Mouse (Mus musculus): ENCODE results near the gene Chst1. TPM values are rescaled to one million over a fixed set of nuclear protein-coding genes. Genes with fewer than 3 reads are reported as not detected.

Gene Chst1
- total RNA-seq, 1 experiment from 2014 or later = 0.35 TPM

DNA sequence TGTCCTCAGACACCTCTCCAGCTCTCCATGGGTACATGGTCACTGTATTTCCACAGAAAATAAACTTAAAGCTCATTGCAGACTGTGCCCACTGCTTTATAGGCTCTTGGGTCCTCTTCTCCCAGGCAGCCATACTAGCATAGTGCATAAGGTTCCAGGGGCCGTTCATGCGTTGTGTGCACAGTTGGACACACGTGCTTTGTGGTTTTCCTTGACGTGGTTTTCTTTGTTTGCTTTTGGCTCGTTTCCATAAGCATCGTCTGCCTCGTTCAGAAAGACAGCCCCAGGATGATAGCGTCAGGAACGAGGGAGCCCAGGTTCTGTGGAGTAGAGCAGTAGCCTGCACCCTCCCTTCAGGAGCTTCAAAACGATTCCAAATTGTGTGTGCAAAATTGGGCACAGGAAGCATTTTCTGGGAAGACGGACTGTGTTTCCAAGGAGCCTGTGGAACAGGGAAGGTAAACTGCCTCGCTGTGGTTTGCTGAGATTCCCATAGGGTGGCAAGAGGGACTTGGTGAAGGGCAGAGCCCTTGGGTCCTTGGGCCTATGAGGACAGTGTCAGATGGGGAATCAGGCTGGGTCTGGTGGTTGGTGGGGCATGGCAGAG lies 8.6 kb downstream of the Chst1 start:
- no peak for ATAC-seq (ENCODE audit: extremely low read depth, insufficient number of reproducible peaks, low FRiP score, poor library complexity, severe bottlenecking)

DNA sequence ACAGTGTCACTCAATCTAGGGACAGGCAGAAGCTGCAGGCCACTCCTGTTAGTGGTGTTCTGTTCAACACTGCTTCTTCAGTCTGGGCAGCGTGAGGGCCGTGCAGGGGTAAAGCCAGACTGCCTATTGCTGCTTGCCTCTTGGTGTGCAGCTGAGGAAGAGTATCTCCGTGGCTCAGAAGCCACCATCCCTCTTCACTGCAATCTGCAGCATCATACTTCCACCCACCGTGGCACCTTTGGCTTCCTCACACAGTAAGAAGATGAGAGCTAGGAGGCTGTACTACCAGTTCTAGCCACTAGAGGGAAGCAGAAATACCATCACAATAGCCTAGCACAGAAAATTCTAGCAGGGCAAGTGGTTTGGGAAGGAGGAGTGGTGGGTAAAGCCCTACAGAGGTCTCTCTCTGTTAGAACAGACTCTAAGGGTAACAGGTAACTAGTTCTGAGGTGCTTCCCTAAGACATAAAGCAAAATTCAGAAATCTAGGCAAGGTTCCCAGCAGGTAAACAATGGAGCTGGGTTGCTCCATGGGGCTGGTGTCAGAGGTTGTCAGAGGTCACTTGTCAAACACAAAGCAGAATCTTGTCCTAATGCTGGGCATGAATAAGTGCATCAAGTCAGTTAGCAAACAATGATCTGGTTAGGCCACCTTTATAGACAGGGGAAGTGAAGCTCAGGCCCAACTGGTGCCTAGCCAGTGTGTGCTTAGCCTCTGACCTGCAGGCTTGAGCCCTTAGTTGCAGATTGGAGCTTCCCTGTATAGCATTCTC lies 9.5 kb downstream of the Chst1 start:
- no peak for ATAC-seq (ENCODE audit: extremely low read depth, insufficient number of reproducible peaks, low FRiP score, poor library complexity, severe bottlenecking)

DNA sequence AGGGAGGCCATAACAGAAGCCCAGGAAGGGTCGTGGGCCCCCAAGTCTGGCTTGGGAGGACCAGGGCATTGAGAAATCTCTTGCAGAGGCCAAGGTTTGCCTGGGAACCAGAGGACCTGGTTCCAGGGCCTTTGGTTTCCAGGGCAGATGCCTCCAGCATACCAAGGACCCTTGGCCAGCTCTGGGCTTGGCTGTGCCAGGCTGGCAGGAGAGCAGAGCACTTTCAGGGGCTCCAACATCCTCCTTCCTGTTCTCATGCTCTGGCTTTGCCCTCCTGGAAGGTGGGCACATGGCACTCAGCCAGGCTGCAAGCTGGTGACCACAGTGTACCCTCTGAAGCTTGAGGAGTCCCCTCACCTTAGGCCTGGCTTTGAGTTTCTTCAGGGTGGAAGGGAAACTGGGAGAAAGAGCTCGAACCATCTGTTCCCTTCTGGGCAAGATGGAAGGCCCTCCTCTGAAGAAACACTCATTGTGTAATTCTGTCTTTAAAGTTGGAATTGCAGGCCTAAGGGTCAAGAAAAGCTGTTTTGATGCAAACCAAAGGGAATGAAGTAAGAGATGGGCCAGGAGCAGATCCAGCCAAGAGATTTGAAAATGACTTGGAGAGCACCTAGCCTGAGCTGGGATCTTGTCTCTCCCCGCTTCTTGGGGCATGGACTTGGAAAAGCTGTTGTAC lies 10.3 kb downstream of the Chst1 start:
- ATAC-seq (ENCODE audit: extremely low read depth, insufficient number of reproducible peaks, low FRiP score, poor library complexity, severe bottlenecking) = no peak

DNA sequence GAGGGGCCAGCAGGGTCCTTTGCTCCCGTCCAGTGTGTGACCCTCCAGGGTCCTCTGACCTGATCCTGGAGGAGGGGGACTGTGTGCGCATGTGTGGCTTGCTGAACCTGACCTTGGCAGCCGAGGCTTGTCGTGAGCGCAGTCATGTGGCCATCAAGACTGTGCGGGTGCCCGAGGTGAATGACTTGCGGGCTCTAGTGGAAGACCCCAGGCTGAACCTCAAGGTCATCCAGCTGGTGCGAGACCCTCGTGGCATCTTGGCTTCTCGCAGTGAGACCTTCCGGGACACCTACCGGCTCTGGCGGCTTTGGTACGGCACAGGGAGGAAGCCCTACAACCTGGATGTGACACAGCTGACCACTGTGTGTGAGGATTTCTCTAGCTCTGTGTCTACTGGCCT lies 14.1 kb downstream of the Chst1 start:
- no peak for ATAC-seq (ENCODE audit: extremely low read depth, insufficient number of reproducible peaks, low FRiP score, poor library complexity, severe bottlenecking)

DNA sequence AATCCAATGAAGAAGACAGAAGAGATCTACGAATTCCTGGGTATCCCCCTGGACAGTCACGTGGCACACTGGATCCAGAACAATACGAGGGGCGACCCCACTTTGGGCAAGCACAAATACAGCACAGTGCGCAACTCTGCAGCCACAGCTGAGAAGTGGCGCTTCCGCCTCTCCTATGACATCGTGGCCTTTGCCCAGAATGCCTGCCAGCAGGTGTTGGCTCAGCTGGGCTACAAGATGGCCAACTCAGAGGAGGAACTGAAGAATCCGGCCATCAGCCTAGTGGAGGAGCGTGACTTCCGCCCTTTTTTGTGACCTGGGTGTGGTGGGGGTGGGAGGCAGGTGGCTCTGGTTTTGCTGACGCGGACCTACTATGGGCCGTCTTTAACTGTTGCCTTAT lies 14.6 kb downstream of the Chst1 start:
- ATAC-seq (ENCODE audit: extremely low read depth, insufficient number of reproducible peaks, low FRiP score, poor library complexity, severe bottlenecking) = no peak

DNA sequence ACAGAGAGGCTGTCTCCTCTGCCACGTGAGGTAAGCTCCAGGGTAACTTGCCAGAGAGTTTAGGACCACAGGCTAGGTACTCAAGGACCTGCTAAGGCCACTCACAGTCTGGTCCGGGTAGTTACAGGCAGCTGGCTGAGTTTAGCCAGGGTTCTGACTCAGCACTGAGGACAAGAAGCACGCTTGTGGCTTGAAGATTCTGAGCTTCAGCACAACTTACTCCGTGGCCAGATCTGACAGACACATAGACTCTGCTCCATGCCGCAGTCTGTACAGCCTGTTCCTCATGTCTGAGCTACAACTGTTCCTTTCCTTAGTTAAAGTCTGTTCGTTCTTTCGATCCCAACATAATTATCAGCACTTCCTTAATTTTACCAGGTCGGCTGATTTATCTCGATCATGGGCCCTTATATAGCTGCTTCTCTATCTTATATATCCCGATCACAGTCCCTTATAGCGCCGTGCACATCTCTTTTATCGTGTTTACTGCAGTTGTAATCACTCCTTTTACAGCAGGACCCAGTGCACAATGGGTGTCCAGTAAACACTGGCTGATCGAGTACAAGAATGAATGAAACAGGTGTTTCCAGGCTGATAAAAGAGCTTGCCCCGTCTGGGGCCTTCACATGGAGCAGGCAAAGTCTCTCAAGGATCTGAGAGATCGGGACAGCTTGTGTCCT lies 17.7 kb downstream of the Chst1 start:
- ATAC-seq (ENCODE audit: extremely low read depth, insufficient number of reproducible peaks, low FRiP score, poor library complexity, severe bottlenecking) = no peak

DNA sequence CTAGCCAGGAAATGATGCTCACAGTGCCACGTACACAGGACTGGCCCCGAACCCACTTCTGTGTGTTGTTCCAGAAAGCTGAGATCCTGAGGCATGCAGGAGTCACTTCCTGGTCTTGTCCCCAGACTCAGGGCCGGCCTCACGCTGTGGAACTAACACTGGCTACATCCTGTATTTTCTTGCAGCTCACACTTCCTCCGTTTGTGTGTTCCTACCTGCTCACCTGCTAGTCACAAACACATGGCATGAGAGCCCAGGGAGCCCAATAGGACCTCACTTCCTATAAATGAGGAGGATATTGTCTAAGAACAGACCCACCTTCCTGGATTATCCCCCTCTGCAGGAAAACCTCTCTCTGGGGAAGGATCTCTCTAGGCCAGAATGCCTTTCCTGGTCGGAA lies 18.5 kb downstream of the Chst1 start:
- ATAC-seq (ENCODE audit: extremely low read depth, insufficient number of reproducible peaks, low FRiP score, poor library complexity, severe bottlenecking) = no peak

DNA sequence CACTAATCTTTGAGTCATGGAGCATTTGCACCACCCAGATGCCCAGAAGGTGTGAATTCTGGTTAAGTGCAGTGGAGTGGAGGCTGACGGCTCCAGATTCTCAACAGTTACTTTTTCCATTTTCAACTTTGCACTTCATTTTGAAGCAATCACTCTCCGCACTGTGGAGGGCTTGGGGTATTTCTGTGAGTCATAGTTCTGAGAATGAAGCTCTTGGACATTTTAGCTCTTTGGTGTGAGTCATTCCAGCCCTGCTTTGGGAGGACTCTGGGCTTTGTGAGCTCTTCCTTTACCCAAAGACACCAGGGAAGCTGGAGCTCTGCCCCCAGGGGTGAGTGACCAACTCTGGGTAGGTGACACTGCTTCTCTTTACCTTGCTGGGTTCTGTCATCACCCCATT lies 28.1 kb downstream of the Chst1 start:
- ATAC-seq (ENCODE audit: extremely low read depth, insufficient number of reproducible peaks, low FRiP score, poor library complexity, severe bottlenecking) = no peak

DNA sequence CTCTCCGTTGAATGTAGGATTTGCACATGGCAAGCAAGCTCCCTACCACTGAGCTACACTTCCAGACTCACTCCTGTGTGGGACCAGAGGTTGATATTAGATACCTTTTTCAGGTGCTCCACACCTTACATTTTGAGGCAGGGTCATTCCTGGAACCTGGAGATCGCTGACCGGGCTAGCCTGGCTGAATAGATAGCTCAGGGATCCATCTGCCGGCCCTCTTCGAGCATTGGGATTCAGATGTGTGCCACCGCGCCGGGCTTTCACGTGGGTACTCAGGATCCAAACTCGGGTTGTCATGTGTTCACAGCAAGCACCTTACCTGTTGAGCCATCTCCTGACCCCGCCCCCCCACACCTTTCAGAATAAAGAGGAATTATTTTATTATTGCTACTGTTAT lies 31.3 kb downstream of the Chst1 start:
- ATAC-seq (ENCODE audit: extremely low read depth, insufficient number of reproducible peaks, low FRiP score, poor library complexity, severe bottlenecking) = no peak

DNA sequence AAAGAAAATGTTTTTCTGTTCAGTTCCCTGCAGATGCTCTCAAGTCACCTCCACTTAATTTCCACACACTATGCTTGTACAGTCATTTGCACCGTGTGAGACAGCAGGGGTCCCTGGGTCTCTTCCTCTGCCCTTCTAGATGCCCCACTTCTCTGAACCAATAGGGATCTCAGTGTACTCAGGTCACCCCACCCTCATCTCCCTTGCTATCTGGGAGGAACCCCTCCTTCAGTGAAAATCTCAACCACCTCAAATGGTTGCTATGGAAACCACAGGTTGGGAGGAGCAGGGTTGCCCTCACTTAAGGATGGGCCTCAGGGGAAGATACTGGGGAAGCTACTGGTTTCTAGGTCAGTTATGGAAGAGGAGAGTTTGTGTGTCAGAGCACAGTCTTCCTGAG lies 32.5 kb downstream of the Chst1 start:
- ATAC-seq (ENCODE audit: extremely low read depth, insufficient number of reproducible peaks, low FRiP score, poor library complexity, severe bottlenecking) = no peak

DNA sequence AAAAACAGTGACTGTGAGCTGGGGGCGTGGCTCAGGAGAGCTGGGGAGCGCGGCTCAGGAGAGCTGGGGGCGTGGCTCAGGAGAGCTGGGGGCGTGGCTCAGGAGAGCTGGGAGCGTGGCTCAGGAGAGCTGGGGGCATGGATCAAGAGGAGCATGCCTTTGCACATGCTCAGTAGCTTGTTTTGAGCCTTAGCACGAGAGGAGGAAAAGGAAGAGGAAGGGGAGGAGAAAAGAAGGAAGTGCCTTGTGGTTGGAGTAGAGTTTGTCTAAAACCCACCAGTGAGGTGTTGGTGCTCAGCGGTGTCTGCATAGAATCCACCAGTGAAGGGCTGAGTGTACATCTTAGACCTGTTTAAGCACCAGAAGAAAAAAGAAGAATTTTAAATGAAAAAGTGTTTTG lies 41.0 kb downstream of the Chst1 start:
- ATAC-seq (ENCODE audit: extremely low read depth, insufficient number of reproducible peaks, low FRiP score, poor library complexity, severe bottlenecking) = no peak

DNA sequence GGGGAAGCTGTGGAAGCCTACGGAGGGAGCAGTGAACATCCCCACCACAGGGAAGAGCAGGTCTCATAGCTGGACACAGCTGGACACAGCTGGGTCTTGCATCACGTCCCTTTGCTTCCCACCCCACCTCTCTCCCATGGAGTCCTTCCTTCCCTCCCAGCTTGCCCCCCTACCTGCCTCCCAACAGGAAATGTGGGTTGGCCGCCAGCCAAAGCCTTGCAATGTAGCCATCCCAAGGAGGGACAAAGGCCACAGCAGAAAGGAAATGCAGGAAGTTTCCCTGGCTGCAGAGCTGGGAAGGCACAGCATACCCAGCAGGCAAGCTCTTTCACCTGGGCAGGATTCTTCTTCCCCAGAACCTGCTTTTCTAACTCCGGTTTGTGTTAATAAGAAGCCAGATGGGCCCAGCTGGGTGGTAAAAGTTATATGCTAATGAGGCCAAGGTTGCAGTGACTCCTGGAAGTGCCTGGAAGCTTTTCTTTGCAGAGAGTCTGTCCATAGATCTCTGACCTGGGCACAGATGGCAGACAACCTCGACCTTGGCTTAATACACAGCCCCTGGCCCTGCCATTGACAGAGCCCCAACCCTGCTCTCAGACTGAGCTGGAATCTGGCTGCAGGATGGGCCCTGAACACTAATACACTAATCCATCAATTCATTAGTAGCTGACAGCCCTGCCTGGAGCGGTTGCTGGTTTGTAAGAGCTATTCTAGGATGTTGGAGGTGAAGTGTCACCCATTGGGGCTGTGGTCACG lies 46.0 kb downstream of the Chst1 start:
- no peak for ATAC-seq (ENCODE audit: extremely low read depth, insufficient number of reproducible peaks, low FRiP score, poor library complexity, severe bottlenecking)

DNA sequence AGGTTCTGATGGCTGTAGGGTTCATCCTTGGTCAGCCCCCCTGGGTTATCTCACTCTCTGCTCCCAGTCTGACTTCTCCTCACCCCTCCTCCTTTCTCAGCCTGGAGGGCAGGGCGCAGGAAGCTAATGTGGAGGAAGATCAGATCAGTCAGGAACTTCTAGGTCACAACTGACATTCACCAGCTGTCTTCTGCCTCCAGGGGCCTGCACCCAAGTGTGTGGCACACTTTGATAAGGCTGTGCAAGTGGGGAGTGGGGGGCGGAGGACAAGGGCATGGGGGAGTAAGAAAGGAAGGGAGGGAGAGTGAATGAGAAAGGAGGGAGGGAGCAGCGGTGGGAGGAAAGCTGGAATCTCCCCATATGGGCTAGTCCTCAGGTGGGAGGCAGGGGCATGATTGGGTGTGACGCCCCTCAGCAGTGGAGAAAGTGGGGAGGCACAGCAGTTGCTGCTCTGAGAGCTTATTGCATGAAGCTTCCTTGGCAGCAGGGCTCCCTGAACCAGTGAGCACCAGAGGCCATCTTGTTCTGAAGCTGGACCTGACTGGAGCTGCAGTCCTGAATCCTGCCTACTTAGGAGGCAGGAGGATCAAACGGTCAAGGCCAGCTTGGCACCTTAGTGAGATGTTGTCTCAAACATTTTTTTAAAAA lies 49.8 kb downstream of the Chst1 start:
- no peak for ATAC-seq (ENCODE audit: extremely low read depth, insufficient number of reproducible peaks, low FRiP score, poor library complexity, severe bottlenecking)

DNA sequence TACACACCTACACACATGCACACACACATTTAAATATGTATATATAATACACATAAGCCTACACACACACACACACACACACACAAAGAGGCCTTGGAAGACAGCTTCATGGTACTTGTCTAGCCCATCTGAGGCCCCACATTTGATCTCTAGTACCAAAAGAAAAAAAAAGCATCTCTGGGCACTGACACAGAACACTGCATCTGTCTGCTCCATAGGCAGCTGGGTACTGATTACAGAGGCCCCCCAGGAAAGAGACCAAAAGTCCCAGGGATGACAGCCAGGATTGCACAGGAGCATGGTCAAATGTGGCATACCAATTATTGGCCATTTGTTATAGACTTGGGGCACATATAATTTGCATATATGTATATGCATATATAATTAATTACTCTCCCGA lies 50.9 kb downstream of the Chst1 start:
- no peak for ATAC-seq (ENCODE audit: extremely low read depth, insufficient number of reproducible peaks, low FRiP score, poor library complexity, severe bottlenecking)

DNA sequence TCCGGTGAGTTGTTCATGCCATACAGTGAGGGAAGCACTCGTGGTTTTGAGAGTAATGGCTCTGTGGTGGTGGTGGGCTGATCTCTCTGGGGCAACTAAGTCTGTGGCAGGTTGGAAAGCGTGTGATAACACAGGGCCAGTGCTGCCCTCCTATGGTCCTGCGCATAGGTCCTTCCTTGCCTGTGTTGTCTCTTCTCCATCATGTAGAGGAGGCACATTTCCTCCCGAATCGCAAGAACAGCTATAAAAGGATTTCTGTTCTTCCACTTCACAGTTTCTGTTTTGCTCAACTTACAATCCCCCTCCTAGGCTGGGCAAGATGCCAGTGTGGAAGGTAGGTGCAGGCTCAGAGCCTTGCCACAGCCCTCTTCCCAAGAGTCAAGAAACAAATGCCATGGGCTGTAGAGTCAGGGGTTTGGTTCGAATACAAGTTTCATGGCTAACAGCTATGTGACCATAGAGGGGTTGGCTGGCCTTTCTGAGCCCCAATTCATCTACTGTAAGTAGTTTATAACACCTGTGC lies 51.8 kb downstream of the Chst1 start:
- ATAC-seq (ENCODE audit: extremely low read depth, insufficient number of reproducible peaks, low FRiP score, poor library complexity, severe bottlenecking) = no peak

DNA sequence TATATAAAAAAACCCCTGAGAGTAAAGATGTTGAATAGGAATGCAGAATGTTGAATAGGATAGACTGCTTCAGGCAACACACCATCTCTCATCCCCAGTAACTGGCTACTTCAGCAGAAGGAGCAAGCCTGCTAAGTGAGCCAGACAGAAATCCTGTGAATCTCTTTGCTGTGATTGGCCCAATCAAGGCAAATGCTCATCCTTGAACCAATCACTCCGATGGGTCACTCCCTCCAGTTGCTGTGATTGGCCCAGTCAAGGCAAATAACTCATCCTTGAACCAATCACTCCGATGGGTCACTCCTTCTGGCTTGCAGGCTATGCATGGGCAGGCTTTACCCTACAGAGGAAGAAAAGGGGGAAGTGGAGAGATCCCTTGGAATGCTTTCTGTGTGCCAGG lies 57.7 kb downstream of the Chst1 start:
- ATAC-seq (ENCODE audit: extremely low read depth, insufficient number of reproducible peaks, low FRiP score, poor library complexity, severe bottlenecking) = no peak

DNA sequence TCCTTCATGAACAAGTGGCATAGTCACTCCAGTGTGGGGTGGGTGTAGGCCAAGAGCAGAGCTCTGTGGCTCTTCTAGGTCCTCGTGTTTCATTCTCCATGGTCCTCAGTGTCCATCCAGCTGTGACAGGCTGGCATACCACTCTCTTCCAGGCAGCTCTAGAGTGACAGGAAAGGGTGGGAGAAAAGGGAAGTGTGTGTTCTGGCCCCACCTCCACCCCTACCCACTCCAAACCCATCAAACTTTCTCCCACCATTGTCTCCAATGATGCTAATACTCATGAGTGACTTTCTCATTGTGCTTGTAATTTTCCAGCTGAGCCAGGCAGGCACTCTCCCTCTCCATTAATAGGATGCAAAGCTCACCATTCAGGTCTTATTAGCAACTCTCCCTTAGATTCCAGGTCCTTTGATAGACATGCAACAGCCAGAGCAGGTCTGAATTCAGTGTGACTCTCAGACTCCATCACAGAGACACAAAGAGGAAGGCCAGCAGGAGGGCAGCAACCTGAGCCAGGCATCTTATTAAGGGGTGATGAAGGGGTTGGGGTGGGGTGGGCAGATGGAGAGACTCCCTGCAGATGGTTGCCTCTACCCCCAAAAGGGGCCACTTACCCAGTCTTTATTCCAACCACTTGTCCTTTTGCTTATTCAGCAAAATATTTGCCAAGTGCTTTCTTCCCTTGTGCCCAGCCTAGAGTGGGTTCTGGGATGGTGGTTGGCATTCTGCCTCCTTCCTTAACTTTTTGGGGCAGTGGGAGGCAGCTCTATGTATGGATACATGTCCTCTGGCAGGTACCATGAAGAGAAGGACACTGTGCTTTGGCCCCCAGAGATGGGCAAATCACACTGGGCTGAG lies 59.0 kb downstream of the Chst1 start:
- no peak for ATAC-seq (ENCODE audit: extremely low read depth, insufficient number of reproducible peaks, low FRiP score, poor library complexity, severe bottlenecking)

All from neutrophil, adult 5-6 weeks (primary cell).